Mouse (Mus musculus): Measurements from ENCODE around the gene Gm13090. TPM values are rescaled to one million over a fixed set of nuclear protein-coding genes. Genes with fewer than 3 reads are reported as not detected.

Gene Gm13090
- polyA plus RNA-seq (2015; fragmentation: Nextera tagmentation; extraction: Ambion mirVana), result not detected in 2 replicates

- ATAC-seq (ENCODE audit: borderline replicate concordance, extremely low read depth, low FRiP score, low TSS enrichment), result no peak
- no peak within 1 kb of the TSS for H3K4me2 ChIP-seq
- no peaks in the 10 kb centered on the region for H3K36me3 ChIP-seq
- H3K4me3 ChIP-seq, result no peak within 1 kb of the TSS
- no peaks in the 10 kb centered on the region for H3K9me3 ChIP-seq
- H3K9ac ChIP-seq, result no peak within 1 kb of the TSS
- H3K27ac ChIP-seq, result no peak within 1 kb of the TSS
- no peaks in the 10 kb centered on the region for H3K4me1 ChIP-seq
- H3K27me3 ChIP-seq, result no peaks in the 10 kb centered on the region
- whole genome bisulfite sequencing, result 79% methylated on average over 7 of the region's 7 CpGs
These were observed at the start of gene Gm13090 for GRCm38 (mm10) chr4:151089270-151089669. TSS of gene Gm13090 (plus strand) at chr4:151089570.

GRCm38 (mm10) chr4:151041506-151041905 lies 47.9 kb upstream of the Gm13090 start:
- Histone ChIP-seq H3K9ac (no peak overlapping the region), H3K27me3 (no peaks in the 10 kb centered on the region), H3K4me1 (peaks cover 12% of the 10 kb centered on the region; the same call in 1 of the 2 replicates), H3K4me3 (no peak overlapping the region), H3K4me2 (no peak overlapping the region), H3K9me3 (no peaks in the 10 kb centered on the region), H3K36me3 (no peaks in the 10 kb centered on the region), H3K27ac (no peak overlapping the region)
- WGBS, result 70% methylated on average over 5 of the region's 5 CpGs
- no peak for ATAC-seq (ENCODE audit: borderline replicate concordance, extremely low read depth, low FRiP score, low TSS enrichment)

GRCm38 (mm10) chr4:151043281-151043680 lies 46.1 kb upstream of the Gm13090 start:
- WGBS, result 30% methylated on average over 5 of the region's 5 CpGs
- peak overlapping the region; percentile 96 for H3K4me2 ChIP-seq
- H3K36me3 ChIP-seq, result peaks cover 11% of the 10 kb centered on the region
- H3K27me3 ChIP-seq, result no peaks in the 10 kb centered on the region
- H3K9me3 ChIP-seq, result no peaks in the 10 kb centered on the region
- peak overlapping the region; percentile 51; the same call in 1 of the 2 replicates for H3K9ac ChIP-seq
- H3K4me1 ChIP-seq, result peaks cover 12% of the 10 kb centered on the region; the same call in 1 of the 2 replicates
- ATAC-seq (ENCODE audit: borderline replicate concordance, extremely low read depth, low FRiP score, low TSS enrichment), result no peak
- peak overlapping the region; percentile 48 for H3K4me3 ChIP-seq
- 0 out of 2 replicates have a peak overlapping the region, but pooled peaks have one; percentile 71 for H3K27ac ChIP-seq

GRCm38 (mm10) chr4:151044037-151044943 lies 45.1 kb upstream of the Gm13090 start, which contains the start of gene Per3:
TSS of gene Per3 (minus strand) at chr4:151044665.
- peak; percentile 99 for ATAC-seq (ENCODE audit: borderline replicate concordance, extremely low read depth, low FRiP score, low TSS enrichment)
- H3K27me3 ChIP-seq, result no peaks in the 10 kb centered on the region
- peak within 1 kb of the TSS; percentile 96 for H3K4me2 ChIP-seq
- peak within 1 kb of the TSS; percentile 71 for H3K27ac ChIP-seq
- peak within 1 kb of the TSS; percentile 48 for H3K4me3 ChIP-seq
- peaks cover 20% of the 10 kb centered on the region for H3K36me3 ChIP-seq
- under 1% methylated on average over 77 of the region's 79 CpGs for WGBS
- peak within 1 kb of the TSS; percentile 51 for H3K9ac ChIP-seq
- no peaks in the 10 kb centered on the region for H3K9me3 ChIP-seq
- H3K4me1 ChIP-seq, result peaks cover 12% of the 10 kb centered on the region; the same call in 1 of the 2 replicates

GRCm38 (mm10) chr4:151044944-151045570 lies 44.3 kb upstream of the Gm13090 start:
- Histone ChIP-seq H3K4me3 (peak overlapping the region; percentile 48), H3K9ac (peak overlapping the region; percentile 8; the same call in 1 of the 2 replicates), H3K4me2 (peak overlapping the region; percentile 96), H3K27ac (no peak overlapping the region), H3K27me3 (no peaks in the 10 kb centered on the region), H3K4me1 (peaks cover 12% of the 10 kb centered on the region; the same call in 1 of the 2 replicates), H3K36me3 (peaks cover 21% of the 10 kb centered on the region), H3K9me3 (no peaks in the 10 kb centered on the region)
- ATAC-seq (ENCODE audit: borderline replicate concordance, extremely low read depth, low FRiP score, low TSS enrichment), result no peak
- WGBS, result 5% methylated on average over 21 of the region's 21 CpGs

GRCm38 (mm10) chr4:151046524-151046923 lies 42.8 kb upstream of the Gm13090 start:
- Histone ChIP-seq H3K9ac (no peak overlapping the region), H3K27me3 (no peaks in the 10 kb centered on the region), H3K9me3 (no peaks in the 10 kb centered on the region), H3K4me1 (peaks cover 12% of the 10 kb centered on the region; the same call in 1 of the 2 replicates), H3K27ac (no peak overlapping the region), H3K4me2 (no peak overlapping the region), H3K36me3 (peaks cover 32% of the 10 kb centered on the region), H3K4me3 (no peak overlapping the region)
- no peak for ATAC-seq (ENCODE audit: borderline replicate concordance, extremely low read depth, low FRiP score, low TSS enrichment)
- WGBS, result 82% methylated on average over 3 of the region's 3 CpGs

GRCm38 (mm10) chr4:151051162-151051561 lies 38.2 kb upstream of the Gm13090 start:
- WGBS, result 77% methylated on average over 1 of the region's 1 CpGs
- Histone ChIP-seq H3K4me3 (no peak overlapping the region), H3K9me3 (no peaks in the 10 kb centered on the region), H3K4me1 (peaks cover 1% of the 10 kb centered on the region; the same call in 1 of the 2 replicates), H3K27me3 (no peaks in the 10 kb centered on the region), H3K9ac (no peak overlapping the region), H3K27ac (no peak overlapping the region), H3K36me3 (peaks cover 54% of the 10 kb centered on the region), H3K4me2 (no peak overlapping the region)
- ATAC-seq (ENCODE audit: borderline replicate concordance, extremely low read depth, low FRiP score, low TSS enrichment), result no peak

GRCm38 (mm10) chr4:151057347-151058321 lies 31.7 kb upstream of the Gm13090 start, which contains the start of gene Vamp3:
TSS of gene Vamp3 (minus strand) at chr4:151057963.
- no peaks in the 10 kb centered on the region for H3K27me3 ChIP-seq
- H3K4me2 ChIP-seq, result peak within 1 kb of the TSS; percentile 61
- peak within 1 kb of the TSS; percentile 79 for H3K9ac ChIP-seq
- 0 out of 2 replicates have a peak, but pooled peaks cover 3% of the 10 kb centered on the region for H3K9me3 ChIP-seq
- WGBS, result under 1% methylated on average over 104 of the region's 114 CpGs
- H3K4me1 ChIP-seq, result peaks cover 11% of the 10 kb centered on the region; the same call in 1 of the 2 replicates
- H3K36me3 ChIP-seq, result peaks cover 17% of the 10 kb centered on the region
- ATAC-seq (ENCODE audit: borderline replicate concordance, extremely low read depth, low FRiP score, low TSS enrichment), result peak; percentile 99
- peak within 1 kb of the TSS; percentile 95 for H3K27ac ChIP-seq
- peak within 1 kb of the TSS; percentile 81 for H3K4me3 ChIP-seq

- H3K9me3 ChIP-seq, result 0 out of 2 replicates have a peak, but pooled peaks cover 3% of the 10 kb centered on the region
- peak overlapping the region; percentile 81; the same call in 1 of the 2 replicates for H3K4me3 ChIP-seq
- peaks cover 11% of the 10 kb centered on the region; the same call in 1 of the 2 replicates for H3K4me1 ChIP-seq
- no peak for ATAC-seq (ENCODE audit: borderline replicate concordance, extremely low read depth, low FRiP score, low TSS enrichment)
- H3K36me3 ChIP-seq, result peaks cover 11% of the 10 kb centered on the region
- no peak overlapping the region for H3K9ac ChIP-seq
- WGBS, result 70% methylated on average over 4 of the region's 4 CpGs
- H3K4me2 ChIP-seq, result peak overlapping the region; percentile 61
- H3K27me3 ChIP-seq, result no peaks in the 10 kb centered on the region
- H3K27ac ChIP-seq, result no peak overlapping the region; the same call in 1 of the 2 replicates
These were observed 30.7 kb upstream of the Gm13090 start for GRCm38 (mm10) chr4:151058634-151059033.

- Histone ChIP-seq H3K9me3 (0 out of 2 replicates have a peak, but pooled peaks cover 3% of the 10 kb centered on the region), H3K9ac (no peak overlapping the region), H3K4me1 (peaks cover 11% of the 10 kb centered on the region; the same call in 1 of the 2 replicates), H3K4me3 (no peak overlapping the region), H3K27me3 (no peaks in the 10 kb centered on the region), H3K27ac (no peak overlapping the region), H3K4me2 (no peak overlapping the region), H3K36me3 (peaks cover 6% of the 10 kb centered on the region)
- WGBS, result 98% methylated on average over 4 of the region's 4 CpGs
- ATAC-seq (ENCODE audit: borderline replicate concordance, extremely low read depth, low FRiP score, low TSS enrichment), result no peak
These were observed 29.8 kb upstream of the Gm13090 start for GRCm38 (mm10) chr4:151059566-151059965.

All from lung, embryonic 15.5 days (tissue).